In the genomic region with DNA sequence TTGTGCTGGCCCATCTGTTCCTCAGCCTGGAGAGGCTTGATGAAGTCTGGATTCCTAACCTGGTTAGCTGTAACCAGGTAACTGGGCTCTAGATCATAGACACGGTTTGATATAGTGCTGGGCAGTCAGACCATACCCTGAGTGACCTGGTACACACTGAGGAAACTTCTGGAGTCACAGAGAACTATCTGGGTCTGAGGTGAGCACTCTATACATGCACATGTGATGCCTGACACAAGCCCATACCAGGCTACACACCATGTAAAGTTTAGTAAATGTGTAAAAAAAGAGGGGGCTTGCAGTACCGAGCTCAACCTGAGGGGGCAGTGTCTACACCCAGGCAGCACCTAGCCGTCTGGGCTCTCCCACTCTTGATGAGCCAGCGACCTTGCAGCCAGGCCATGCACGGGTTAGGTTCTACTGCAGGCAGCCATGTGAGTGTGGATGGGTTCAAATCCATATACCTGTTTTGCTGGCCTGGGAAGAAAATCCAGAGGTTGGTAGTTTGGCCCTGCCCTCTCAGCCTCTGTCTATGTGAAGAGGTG, we compare ENCODE assay signal across 9 mouse cellular contexts.
DNase-seq lines count a peak whose midpoint lies in the region; ATAC-seq lines count a peak whose summit lies in the region.
"Had no signal": no experiment of that assay in that cellular context is flagged by ENCODE, and none has a peak within 500 bp of the region (broad histone marks: within the 10 kb centered on the region; RNA-seq: fewer than 3 reads in every experiment).

No protein-coding gene starts in this region.

- peak; percentile 98 for DNase-seq in midbrain, embryonic 11.5 days (ENCODE audit: low spot score, missing footprints)
- DNase-seq in adrenal gland, adult 8-10 months = peak; percentile 66
- DNase-seq in embryo, embryonic 10.5 days (ENCODE audit: low spot score) = peak; percentile 79
- DNase-seq in left cerebral cortex, postnatal 14 days (ENCODE audit: low spot score in 2 of 2) = peak; percentile 55 to 62
- peak; percentile 75 for DNase-seq in midbrain, embryonic 14.5 days
- peak; percentile 74 for DNase-seq in thymus, postnatal 0 days (ENCODE audit: low spot score)

- ATAC-seq in midbrain, embryonic 11.5 days (ENCODE audit: low FRiP score) = no peak
- ATAC-seq in midbrain, embryonic 15.5 days (replicated peaks) = no peak
- 0 out of 2 replicates have a peak, but pooled peaks have one; percentile 21 for ATAC-seq in hindbrain, embryonic 12.5 days (ENCODE audit: low FRiP score)
- no peak for ATAC-seq in midbrain, embryonic 14.5 days (ENCODE audit: low FRiP score, low TSS enrichment)

- peaks cover 15% of the 10 kb centered on the region for H3K4me1 ChIP-seq in midbrain, embryonic 11.5 days (ENCODE audit: control insufficient read depth, insufficient read depth, low read length)
- H3K4me1 ChIP-seq in midbrain, embryonic 15.5 days = peaks cover 17% of the 10 kb centered on the region
- H3K4me1 ChIP-seq in hindbrain, embryonic 12.5 days = peaks cover 26% of the 10 kb centered on the region
- H3K4me1 ChIP-seq in midbrain, embryonic 14.5 days (ENCODE audit: control insufficient read depth, insufficient read depth, low read length) = peaks cover 14% of the 10 kb centered on the region

- intact Hi-C loops in left cerebral cortex, postnatal 14 days (cut with DNase I) = no loop called here

- H3K9ac ChIP-seq in midbrain, embryonic 11.5 days (ENCODE audit: low read length) = no peak overlapping the region
- H3K9ac ChIP-seq in midbrain, embryonic 15.5 days = no peak overlapping the region
- no peak overlapping the region for H3K9ac ChIP-seq in hindbrain, embryonic 12.5 days
- no peak overlapping the region for H3K9ac ChIP-seq in midbrain, embryonic 14.5 days (replicated peaks; ENCODE audit: low read length)
- H3K9ac ChIP-seq: neural tube, embryonic 12.5 days had no signal

- H3K4me2 ChIP-seq in midbrain, embryonic 11.5 days = no peak overlapping the region
- H3K4me2 ChIP-seq in midbrain, embryonic 15.5 days = no peak overlapping the region
- H3K4me2 ChIP-seq in hindbrain, embryonic 12.5 days (replicated peaks) = no peak overlapping the region
- H3K4me2 ChIP-seq in midbrain, embryonic 14.5 days (ENCODE audit: low read length) = no peak overlapping the region
- H3K4me2 ChIP-seq: neural tube, embryonic 12.5 days had no signal

- no peak overlapping the region for H3K4me3 ChIP-seq in midbrain, embryonic 11.5 days (ENCODE audit: low read depth, low read length)
- no peak overlapping the region for H3K4me3 ChIP-seq in midbrain, embryonic 15.5 days
- no peak overlapping the region for H3K4me3 ChIP-seq in hindbrain, embryonic 12.5 days
- no peak overlapping the region for H3K4me3 ChIP-seq in midbrain, embryonic 14.5 days (replicated peaks; ENCODE audit: low read depth, low read length)
- H3K4me3 ChIP-seq: neural tube, embryonic 12.5 days had no signal

- no peak overlapping the region for H3K27ac ChIP-seq in midbrain, embryonic 11.5 days (ENCODE audit: low read depth, low read length)
- H3K27ac ChIP-seq in midbrain, embryonic 15.5 days = no peak overlapping the region
- no peak overlapping the region for H3K27ac ChIP-seq in hindbrain, embryonic 12.5 days
- no peak overlapping the region for H3K27ac ChIP-seq in midbrain, embryonic 14.5 days (replicated peaks; ENCODE audit: low read depth, low read length)
- H3K27ac ChIP-seq: neural tube, embryonic 12.5 days had no signal

- 21% methylated on average over 5 of the region's 5 CpGs for whole genome bisulfite sequencing in midbrain, embryonic 11.5 days
- WGBS in midbrain, embryonic 15.5 days = 19% methylated on average over 5 of the region's 5 CpGs
- 21% methylated on average over 5 of the region's 5 CpGs for WGBS in hindbrain, embryonic 12.5 days
- WGBS in midbrain, embryonic 14.5 days = 20% methylated on average over 5 of the region's 5 CpGs

- H3K36me3 ChIP-seq in midbrain, embryonic 11.5 days (ENCODE audit: control insufficient read depth, insufficient read depth, low read length) = peaks cover 34% of the 10 kb centered on the region
- H3K36me3 ChIP-seq in midbrain, embryonic 15.5 days (replicated peaks) = peaks cover 37% of the 10 kb centered on the region
- peaks cover 46% of the 10 kb centered on the region for H3K36me3 ChIP-seq in hindbrain, embryonic 12.5 days
- peaks cover 45% of the 10 kb centered on the region for H3K36me3 ChIP-seq in midbrain, embryonic 14.5 days (ENCODE audit: control insufficient read depth, insufficient read depth, low read length)

- H3K27me3 ChIP-seq in midbrain, embryonic 11.5 days (ENCODE audit: control insufficient read depth, insufficient read depth, low read length) = no peaks in the 10 kb centered on the region
- H3K27me3 ChIP-seq in midbrain, embryonic 15.5 days (replicated peaks) = no peaks in the 10 kb centered on the region
- no peaks in the 10 kb centered on the region for H3K27me3 ChIP-seq in hindbrain, embryonic 12.5 days
- H3K27me3 ChIP-seq in midbrain, embryonic 14.5 days (ENCODE audit: control insufficient read depth, insufficient read depth, low read length) = no peaks in the 10 kb centered on the region
- H3K27me3 ChIP-seq: neural tube, embryonic 12.5 days had no signal

- no peaks in the 10 kb centered on the region for H3K9me3 ChIP-seq in midbrain, embryonic 11.5 days (ENCODE audit: control insufficient read depth, low read length)
- H3K9me3 ChIP-seq in midbrain, embryonic 15.5 days = no peaks in the 10 kb centered on the region
- 0 out of 2 replicates have a peak, but pooled peaks cover 2% of the 10 kb centered on the region for H3K9me3 ChIP-seq in hindbrain, embryonic 12.5 days (replicated peaks)
- H3K9me3 ChIP-seq in midbrain, embryonic 14.5 days (ENCODE audit: control insufficient read depth, low read length) = no peaks in the 10 kb centered on the region
